Mouse (Mus musculus) adrenal gland, postnatal 25 days (tissue): Measurements from ENCODE around the gene Zfp93. TPM values are rescaled to one million over a fixed set of nuclear protein-coding genes. Genes with fewer than 3 reads are reported as not detected.

ENCODE experiments used
- DNase-seq: peaks from one replicate; pipeline ENCODE4 v3.0.0; 2021; ENCODE audit warnings: mixed read lengths
- total RNA-seq: library from RNA; stranded (reverse); gene quantifications from 2 replicates; pipeline ENCODE4 v1.2.3, GENCODE M21; 2021

Zfp93 gene
- total RNA-seq, 1 experiment from 2014 or later: 7.2 TPM

DNA sequence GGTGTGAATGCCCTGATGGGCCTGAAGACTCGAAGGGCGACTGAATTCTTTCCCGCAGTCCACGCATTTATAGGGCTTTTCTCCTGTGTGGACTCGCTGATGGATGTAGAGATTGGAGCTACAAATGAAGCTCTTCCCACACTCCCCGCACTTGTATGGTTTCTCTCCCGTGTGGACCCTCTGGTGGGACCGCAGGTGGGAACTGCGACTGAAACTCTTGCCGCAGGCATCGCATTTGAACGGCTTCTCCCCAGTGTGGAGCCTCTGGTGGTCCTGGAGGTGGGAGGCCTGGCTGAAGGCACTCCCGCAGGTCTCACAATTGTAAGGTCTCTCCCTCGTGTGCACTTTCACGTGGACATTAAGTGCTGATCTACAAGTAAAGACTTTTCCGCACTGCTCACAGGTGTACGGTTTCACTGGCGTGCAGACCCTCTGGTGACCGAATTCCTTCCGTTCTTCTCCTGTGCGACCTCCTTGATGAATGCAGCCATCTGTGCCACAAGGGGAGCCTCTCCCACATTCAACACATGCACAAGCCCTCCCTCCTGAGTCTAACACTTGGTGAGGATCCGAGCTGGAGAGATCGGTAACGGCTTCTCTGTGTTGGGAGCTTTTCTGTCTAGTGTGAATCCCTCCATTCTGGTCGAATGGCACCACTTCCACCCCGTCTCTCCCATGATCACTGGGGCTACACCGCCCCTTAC lies 21.3 kb downstream of the Zfp93 start:
- DNase-seq: no peak

DNA sequence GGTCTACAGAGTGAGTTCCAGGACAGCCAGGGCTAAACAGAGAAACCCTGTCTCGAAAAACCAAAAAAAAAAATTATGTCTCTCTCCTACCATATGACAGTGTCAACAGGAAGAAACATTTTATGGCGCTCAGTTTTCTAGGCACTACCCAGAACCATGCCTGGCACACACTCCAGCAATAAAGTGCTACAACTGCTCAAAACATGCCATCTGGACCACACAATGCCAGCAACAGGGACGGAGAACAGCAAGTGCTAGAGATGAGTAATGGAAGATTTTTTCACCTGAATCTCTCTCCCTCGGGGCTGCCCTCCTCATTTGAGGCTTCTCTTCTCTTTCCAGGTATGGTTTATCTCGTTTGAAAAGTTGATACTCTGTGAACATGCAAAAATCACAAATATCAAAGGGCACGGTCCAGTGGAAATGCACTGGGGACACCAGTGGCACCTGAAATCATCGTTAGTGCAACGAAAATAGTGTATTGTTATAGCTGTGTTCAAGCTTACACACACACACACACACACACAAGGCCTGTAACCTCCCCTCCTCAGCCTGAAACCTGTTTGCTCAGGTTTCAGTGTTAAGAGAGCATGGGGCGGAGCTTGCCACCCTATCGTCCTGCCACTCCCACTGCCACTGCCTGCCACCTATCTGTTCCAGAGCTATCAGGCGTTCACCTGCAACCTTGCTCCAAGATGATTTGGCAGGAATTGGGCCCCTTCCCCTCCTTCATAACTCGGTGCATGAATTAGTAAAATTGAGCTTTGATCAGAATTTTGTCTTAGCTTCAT lies 23.0 kb downstream of the Zfp93 start:
- no peak for DNase-seq

DNA sequence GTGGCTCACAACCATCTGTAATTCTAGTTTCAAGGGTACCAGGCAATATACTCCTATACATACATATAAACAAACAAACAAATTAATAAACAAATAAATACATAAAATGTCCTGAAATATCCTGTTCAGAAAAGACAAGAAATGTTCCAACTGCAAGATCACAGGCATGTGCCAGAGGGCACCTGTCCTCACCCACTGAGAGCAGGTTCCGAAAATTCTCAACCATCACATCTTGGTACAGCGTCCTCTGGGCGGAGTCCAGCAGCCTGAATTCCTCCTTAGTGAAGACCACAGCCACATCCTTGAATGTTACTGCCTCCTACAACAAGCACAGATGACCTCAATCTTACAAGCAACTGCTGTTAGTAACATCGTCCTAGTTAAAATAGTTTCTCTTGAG lies 24.5 kb downstream of the Zfp93 start:
- DNase-seq: no peak

DNA sequence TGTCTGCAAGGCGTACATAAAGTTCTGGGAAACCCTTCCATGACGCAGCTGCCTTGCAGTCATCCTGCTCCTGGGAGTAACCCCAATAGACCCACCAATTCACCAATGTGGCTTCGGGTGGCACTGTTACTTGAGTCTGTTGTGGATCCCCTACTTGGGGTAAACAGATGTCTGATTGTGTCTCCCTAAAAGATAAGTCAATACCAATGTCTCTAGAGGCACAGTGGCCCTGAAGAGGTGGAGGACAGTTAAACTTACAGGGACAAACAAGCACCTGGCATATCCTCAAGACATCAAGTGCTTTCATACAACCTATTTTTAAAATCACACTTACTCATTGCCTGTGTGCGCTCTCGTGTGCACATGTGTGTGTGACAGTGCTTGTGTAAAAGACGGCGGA lies 25.2 kb downstream of the Zfp93 start:
- no peak for DNase-seq

DNA sequence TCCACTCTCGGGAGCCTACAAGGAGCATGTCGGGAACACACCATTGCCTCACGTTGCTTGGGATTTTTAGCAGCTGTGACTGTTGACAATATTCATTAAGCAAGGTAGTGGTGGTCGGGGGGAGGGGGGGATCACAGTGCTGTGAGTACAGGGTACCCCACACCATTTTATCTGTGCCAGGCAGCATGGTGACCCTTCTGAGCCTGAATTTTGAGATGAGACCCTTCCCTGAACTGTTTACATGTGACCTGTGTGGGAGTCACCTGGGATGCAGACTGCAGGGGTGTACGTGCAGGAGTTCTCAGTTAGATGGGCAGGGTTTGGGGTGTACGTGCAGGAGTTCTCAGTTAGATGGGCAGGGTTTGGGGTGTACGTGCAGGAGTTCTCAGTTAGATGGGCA lies 26.2 kb downstream of the Zfp93 start:
- DNase-seq: no peak

DNA sequence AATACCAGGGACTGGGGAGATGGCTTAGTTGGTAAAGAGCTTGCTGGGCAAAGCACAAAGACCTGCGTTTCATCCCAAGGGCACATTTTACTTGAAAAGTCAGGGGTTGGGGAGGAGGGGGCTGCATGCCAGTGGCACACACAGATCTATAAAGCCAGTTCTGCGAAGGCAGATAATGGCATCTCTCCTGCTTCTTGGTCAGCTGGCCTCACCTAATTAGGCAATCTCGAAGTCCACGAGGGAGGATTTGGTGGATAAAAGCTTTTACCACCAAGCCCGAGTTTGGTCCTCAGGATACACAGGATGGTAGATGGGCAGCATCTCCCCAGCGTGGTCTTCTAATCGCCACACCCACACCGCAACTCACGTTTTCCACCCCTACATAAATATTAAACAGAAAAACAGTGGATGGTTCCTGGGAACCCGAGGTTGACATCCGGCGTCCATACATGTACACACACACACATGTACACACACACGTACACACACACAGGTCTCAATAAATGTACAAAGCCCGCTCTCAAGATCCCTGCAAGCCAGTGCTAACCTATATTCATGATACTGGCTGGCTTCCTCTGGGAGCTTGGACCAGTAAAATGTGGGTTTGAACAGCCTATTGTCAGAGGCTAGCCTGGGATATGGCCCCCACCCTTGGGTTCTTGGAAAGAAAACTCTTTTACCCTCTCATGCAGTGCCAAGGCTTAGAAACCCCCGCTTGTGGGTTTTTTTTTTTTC lies 27.3 kb downstream of the Zfp93 start:
- DNase-seq: no peak

DNA sequence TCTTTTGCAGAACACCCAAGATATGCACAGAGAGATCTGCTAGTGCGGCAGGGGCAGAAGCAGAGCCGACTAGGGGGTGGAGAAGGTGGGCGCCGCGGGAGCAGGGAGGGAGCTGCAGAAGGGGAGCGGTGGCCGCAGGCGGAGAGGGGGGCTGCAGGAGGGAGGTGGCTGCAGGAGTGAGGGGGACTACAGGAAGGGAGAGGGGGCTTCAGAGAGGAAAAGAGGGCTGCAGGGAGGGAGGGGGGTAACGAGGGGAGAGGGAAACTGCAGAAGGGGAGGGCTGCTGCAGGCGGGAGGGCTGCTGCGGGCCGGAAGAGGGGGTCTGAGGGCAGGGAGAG lies 28.4 kb downstream of the Zfp93 start:
- DNase-seq: peak; percentile 5

DNA sequence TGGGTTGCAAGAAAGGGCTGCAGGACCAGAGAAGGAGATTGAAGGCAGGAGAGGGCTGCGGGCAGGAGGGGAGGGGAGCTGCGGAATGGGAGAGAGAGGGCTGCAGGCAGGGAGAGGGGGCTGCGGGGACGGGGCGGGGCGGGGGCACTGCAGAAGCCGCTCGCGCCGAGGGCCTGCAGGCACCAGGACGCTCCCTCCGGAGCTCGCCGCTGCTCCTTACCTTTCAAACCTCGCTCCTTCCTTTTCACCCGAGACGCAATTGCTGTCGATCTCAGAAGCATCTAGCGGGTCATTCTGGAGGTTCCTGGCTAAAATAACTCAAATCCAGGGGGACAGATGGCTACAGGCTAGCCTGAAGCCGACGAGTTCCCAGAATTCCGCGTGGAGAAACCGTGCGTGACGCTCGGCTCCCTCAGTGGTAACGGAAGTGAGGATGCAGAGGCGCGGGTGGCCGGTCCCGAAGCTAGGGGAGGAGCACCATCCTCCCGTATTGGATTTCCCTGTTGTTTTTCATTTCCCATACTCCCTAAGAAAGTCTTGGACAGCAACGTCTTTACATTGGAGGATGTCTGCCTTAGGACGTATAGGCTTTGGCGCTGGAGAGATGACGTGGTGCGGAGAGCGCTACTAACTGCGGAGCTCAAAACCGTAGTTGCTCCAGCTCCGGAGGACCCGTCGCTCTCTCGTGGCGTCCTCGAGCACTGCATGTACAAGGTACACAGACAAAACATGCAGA lies 28.9 kb downstream of the Zfp93 start:
- peak; percentile 68 for DNase-seq

DNA sequence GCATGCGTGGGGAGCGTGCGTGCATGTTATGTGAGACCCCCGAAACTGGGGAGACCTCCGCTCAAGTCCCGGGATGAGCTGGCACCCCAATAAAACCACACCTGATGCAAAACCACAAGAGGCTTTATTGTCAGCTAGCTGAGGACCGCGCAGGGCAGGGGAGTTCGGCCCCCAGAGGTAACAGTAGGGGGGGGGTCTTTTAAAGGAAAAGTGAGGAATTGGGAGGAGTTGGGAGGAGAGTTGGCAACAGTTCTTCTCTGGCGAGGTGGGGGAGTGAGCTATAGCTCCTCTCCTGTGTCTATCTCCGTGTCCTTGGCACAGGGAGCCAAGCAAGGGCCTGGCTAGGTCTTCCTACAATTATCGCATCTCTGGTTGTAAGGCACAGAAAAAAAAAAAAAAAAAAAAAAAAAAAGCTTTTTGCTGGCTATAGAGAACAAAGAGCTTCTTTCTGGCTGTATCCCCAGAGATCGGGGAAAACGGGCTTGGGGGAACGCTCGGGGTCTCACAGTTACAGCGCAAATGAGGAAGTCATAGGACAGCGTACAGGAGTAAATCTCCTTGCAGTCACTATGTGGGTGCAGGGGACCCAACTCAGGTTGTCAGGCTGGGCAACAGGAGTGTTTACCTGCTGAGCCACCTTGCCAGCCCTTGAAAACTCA lies 29.7 kb downstream of the Zfp93 start:
- DNase-seq: no peak

DNA sequence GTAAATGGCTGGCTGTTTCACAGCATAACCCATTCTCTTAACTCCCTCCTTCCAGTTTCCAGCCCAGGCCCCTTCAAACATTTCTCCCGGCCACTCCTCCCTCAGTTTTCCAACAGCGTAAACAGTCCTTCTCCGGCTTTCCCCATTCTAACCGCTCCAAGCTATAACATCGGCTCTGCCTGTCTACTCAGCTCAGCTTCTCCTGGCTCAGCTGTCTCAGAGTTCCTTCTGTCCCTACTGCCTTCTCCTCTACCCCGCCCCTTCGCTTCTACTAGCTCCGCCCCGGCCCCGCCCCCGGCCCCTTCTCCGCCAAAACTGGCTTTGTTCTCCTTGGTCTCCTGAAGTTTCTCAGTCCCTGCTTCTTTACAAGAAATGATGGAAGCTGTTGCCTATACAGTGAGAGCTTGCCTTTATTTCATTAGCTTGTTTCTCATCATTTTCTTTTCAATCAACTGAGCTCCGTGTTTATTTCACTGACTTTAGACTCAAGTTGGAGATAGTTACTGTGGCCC lies 30.6 kb downstream of the Zfp93 start, which contains the start of gene Zfp61:
TSS of gene Zfp61 (minus strand) at position 462 of the 512 bp plus-strand sequence.
- peak; percentile 45 for DNase-seq

DNA sequence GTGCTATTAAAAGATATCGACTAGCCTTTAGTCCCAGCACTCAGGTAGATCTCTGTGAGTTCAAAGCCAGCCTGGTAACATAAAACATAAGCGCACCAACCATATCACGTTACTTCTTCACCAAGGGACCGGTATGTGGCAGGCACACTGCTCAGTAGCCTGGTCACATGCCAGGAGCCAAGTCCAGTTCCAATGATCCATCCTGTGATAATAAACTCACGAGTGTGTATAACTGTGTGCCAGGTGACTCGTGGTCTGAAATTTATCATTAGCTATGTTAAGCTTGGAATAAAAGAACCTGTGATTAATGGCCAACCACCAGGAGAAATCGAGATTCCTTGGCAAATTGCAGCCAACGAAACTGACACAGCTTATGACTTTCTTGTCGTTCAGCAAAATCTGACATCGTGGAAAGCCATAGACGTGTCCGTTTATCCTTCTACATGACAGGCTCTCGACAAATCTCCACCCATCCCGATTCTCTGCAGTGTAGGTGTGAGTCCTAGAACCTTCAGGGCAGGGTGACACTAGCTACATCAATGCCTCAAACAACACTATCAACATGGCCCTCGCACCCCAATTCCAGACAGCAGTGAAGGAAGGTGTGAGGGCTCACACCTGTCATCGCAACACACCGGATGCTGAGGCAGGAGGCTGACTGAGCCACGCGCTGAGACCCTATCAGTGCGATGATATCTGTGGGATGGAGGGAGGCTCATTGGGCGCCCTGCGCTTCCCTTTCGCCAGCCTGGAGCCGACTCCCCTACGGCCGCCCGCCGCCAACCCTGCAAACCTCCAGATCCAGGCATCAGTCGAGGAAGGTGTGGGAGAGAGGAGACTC lies 45.7 kb downstream of the Zfp93 start:
- DNase-seq: no peak

DNA sequence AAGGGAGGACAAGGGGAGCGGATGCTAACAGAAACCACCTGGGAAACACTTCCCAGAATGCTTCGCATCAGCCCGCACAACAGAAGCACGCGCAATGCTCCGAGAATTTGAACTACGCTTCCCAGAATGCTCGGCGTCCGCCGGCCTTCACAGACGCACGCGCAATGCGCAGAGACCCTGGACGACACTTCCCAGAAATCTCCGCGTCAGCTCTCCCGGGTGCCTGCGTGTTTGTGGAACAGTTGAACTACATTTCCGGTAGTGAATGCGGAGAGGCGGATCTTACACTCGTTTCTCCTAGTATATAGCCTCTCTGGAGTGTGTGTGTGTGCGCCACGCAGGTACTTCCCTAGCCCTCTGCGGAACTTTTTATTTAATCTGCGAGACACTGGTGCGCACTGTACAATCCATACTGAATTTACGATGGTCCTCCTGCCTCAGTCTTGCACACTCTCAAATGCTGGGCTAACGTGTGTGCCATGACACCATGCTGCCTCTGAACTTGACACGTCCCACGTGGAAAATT lies 46.4 kb downstream of the Zfp93 start, which contains the start of gene Zfp94:
TSS of gene Zfp94 (minus strand) at position 100 of the 526 bp plus-strand sequence.
- DNase-seq: peak; percentile 94

DNA sequence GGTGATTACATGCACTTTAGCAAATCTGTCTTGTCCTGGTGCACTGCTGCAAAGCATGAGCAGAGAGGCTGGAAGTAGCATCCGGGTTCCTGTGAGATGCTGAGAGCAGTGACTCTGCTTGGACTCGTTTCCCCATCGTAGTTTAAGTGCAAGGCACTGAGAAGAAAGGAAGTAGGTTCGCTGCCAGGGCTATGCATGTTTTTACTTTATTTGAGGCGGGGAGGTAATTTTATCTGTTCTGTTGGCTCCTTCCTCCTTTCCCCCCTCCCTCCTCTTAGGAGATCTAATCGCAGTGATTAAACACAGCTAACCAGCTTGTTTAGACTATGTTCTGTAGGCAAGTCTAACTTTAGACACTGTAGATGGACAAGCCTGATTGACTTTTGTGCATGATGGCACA lies 48.7 kb downstream of the Zfp93 start:
- DNase-seq: no peak

DNA sequence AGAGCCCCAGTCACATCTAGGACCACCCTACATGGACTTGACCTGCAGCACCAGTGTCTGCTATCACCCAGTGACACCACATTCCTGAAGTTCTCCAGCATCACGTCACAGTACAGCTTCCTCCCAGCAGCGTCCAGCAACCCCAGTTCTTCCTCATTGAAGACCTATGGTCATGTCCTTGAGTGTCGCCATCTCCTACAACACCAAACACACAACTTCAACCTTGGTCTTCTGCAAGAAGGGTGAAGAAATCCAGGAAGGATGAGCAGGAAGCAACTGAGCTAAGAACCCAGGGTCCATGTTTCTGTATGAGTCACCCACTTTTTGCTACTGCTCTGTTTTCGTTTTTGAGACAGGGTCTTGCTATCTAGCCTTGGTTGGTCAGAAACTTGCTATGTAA lies 52.4 kb downstream of the Zfp93 start:
- no peak for DNase-seq

DNA sequence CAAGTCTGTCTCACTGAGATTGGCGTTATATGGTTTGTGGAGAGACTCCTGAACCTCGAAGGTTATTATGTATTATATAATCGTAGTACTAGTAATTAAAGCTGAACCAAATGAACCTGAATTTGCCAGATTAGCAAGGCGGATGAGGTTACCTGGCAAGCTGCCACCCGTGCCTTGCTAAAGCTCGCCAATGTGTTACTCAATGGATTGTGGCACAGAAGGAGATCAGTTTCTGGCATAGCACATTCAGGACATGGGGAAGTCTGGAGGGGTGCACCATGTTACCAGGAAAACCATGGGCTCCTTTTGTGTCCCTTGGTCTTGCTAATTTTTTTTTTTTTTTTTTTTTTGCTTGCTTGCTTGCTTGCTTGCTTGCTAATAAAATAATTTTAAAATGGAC lies 55.0 kb downstream of the Zfp93 start:
- DNase-seq: peak; percentile 36

DNA sequence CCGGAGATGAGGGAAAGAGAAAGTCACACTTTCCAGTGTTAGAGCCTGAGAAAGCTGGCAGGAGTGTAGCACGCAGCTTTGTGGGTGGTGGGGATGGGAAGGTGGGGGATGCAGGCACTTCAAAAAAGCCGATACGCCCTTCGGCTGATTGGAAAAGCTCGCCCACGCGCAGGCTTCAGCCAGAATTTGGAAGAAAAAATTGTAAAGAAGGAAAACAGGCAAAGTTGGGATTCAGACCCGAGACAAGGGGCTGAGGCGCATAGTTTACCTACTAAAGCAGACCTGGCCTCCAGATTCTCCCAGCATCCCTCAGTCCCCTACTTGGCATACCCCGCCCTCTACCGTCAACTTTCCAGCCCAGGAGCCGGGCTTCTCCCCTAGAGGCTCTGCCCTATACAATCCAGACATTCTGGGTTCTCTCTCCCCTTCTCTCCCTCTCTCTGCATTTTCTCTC lies 55.5 kb downstream of the Zfp93 start:
- no peak for DNase-seq

DNA sequence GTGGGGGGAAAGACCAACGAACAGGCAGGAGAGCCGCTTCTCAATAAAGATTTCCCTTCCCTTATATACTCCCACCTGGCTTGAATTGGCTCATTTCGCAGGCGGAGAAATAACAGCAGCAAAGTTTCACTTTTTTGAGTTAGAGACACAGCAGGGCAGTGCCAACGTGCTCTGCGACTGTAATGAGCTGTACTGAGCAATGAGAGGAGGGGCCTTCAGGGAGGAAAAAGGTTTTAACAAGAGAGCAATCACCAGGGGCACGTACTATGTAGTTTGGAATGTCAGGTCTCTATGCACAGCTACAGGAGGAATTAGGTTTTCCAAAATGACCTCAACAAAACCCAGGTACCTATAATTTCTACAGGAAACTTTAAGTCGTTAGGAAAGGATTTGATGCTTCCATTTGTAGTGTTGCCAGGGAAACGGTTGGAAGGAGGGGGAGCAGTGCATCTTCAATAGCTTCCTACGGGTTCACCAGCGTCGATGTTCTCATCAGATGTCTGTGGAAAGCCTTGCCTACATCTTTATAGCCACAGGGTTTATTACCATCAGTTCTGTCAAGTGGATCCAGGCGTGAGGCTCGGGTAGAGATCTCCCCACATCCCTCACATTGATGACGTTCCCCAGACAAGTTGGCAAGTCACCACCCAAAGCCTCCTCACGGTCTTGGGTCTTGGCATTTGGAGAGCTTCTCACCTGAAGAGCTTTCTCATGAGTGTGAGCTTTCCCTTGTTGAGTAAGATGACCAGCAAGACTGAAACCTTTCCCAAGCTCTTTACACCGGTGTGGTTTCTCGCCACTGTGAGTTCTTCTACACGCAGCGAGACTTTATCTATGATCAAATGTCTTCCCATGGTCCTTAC lies 56.3 kb downstream of the Zfp93 start:
- DNase-seq: no peak
